Mouse (Mus musculus): ENCODE results near the gene Fkbp1a. TPM values are rescaled to one million over a fixed set of nuclear protein-coding genes. Genes with fewer than 3 reads are reported as not detected.
A peak's percentile ranks its signal among the peaks of the same experiment; 100 is the strongest.

Fkbp1a gene
- total RNA-seq (2021) = 100 to 1,000 TPM; 877 to 984 TPM

GRCm38 (mm10) chr2:151542323-151543062 lies at the start of gene Fkbp1a:
Gene Fkbp1a (plus strand): TSS chr2:151542483.
- peak; percentile 94 to 95 for DNase-seq (ENCODE audit: extremely low spot score in 1 of 2, low spot score in 1 of 2)

GRCm38 (mm10) chr2:151494035-151494803 lies 48.1 kb upstream of the Fkbp1a start, which contains the start of gene Nsfl1c:
Gene Nsfl1c (plus strand): TSS chr2:151494182.
- peak; percentile 97 to 98 for DNase-seq (ENCODE audit: extremely low spot score in 1 of 2, low spot score in 1 of 2)

GRCm38 (mm10) chr2:151498358-151498757 lies 43.9 kb upstream of the Fkbp1a start:
- no peak for DNase-seq (ENCODE audit: extremely low spot score in 1 of 2, low spot score in 1 of 2)

GRCm38 (mm10) chr2:151500442-151501007 lies 41.8 kb upstream of the Fkbp1a start:
- DNase-seq (ENCODE audit: extremely low spot score in 1 of 2, low spot score in 1 of 2) = no peak

- DNase-seq (ENCODE audit: extremely low spot score in 1 of 2, low spot score in 1 of 2) = no peak
These were observed 38.1 kb upstream of the Fkbp1a start for GRCm38 (mm10) chr2:151504226-151504625.

- DNase-seq (ENCODE audit: extremely low spot score in 1 of 2, low spot score in 1 of 2) = peak in 1 of 2 experiments; percentile 49
These were observed 30.1 kb upstream of the Fkbp1a start for GRCm38 (mm10) chr2:151512199-151512598.

- no peak for DNase-seq (ENCODE audit: extremely low spot score in 1 of 2, low spot score in 1 of 2)
These were observed 28.6 kb upstream of the Fkbp1a start for GRCm38 (mm10) chr2:151513525-151514285.

GRCm38 (mm10) chr2:151519000-151519399 lies 23.3 kb upstream of the Fkbp1a start:
- DNase-seq (ENCODE audit: extremely low spot score in 1 of 2, low spot score in 1 of 2) = no peak

- DNase-seq (ENCODE audit: extremely low spot score in 1 of 2, low spot score in 1 of 2) = no peak
These were observed 17.8 kb upstream of the Fkbp1a start for GRCm38 (mm10) chr2:151524324-151525041.

GRCm38 (mm10) chr2:151525520-151525919 lies 16.8 kb upstream of the Fkbp1a start:
- DNase-seq (ENCODE audit: extremely low spot score in 1 of 2, low spot score in 1 of 2) = no peak

GRCm38 (mm10) chr2:151528066-151528465 lies 14.2 kb upstream of the Fkbp1a start:
- no peak for DNase-seq (ENCODE audit: extremely low spot score in 1 of 2, low spot score in 1 of 2)

- DNase-seq (ENCODE audit: extremely low spot score in 1 of 2, low spot score in 1 of 2) = no peak
These were observed 13.1 kb upstream of the Fkbp1a start for GRCm38 (mm10) chr2:151529169-151529568.

- DNase-seq (ENCODE audit: extremely low spot score in 1 of 2, low spot score in 1 of 2) = no peak
These were observed 11.7 kb upstream of the Fkbp1a start for GRCm38 (mm10) chr2:151530378-151531230.

GRCm38 (mm10) chr2:151533632-151534031 lies 8.7 kb upstream of the Fkbp1a start:
- DNase-seq (ENCODE audit: extremely low spot score in 1 of 2, low spot score in 1 of 2) = no peak

GRCm38 (mm10) chr2:151535961-151536617 lies 6.2 kb upstream of the Fkbp1a start:
- no peak for DNase-seq (ENCODE audit: extremely low spot score in 1 of 2, low spot score in 1 of 2)

- DNase-seq (ENCODE audit: extremely low spot score in 1 of 2, low spot score in 1 of 2) = peak in 1 of 2 experiments; percentile 46
These were observed 5.7 kb upstream of the Fkbp1a start for GRCm38 (mm10) chr2:151536618-151536974.

- no peak for DNase-seq (ENCODE audit: extremely low spot score in 1 of 2, low spot score in 1 of 2)
These were observed 3.6 kb upstream of the Fkbp1a start for GRCm38 (mm10) chr2:151538646-151539045.

GRCm38 (mm10) chr2:151543063-151543895 lies 996 bp downstream of the Fkbp1a start:
- DNase-seq (ENCODE audit: extremely low spot score in 1 of 2, low spot score in 1 of 2) = peak; percentile 32 to 40
